Mouse (Mus musculus) adrenal gland, postnatal 25 days (tissue): ENCODE data around the gene Cxxc4. TPM values are rescaled to one million over a fixed set of nuclear protein-coding genes. Genes with fewer than 3 reads are reported as not detected.
"Not testable (repeated sequence)": the region's sequence is repeated elsewhere in the genome, so short reads cannot be mapped to it uniquely, and the experiment has no call there.

ENCODE experiments used
- DNase-seq: peaks from one replicate; pipeline ENCODE4 v3.0.0; 2021; ENCODE audit warnings: mixed read lengths
- long read RNA-seq: library from polyadenylated mRNA; stranded (forward); transcript quantifications from one replicate; pipeline ENCODE4 v2.0.0, GENCODE M21; 2021
- total RNA-seq: library from RNA; stranded (reverse); gene quantifications from 2 replicates; pipeline ENCODE4 v1.2.3, GENCODE M21; 2021

Gene Cxxc4
- 8.2 and 9.7 TPM in 2 replicates for total RNA-seq
- long read RNA-seq, partial matches to known transcripts, result 1 of 3 reads
- long read RNA-seq, other reads (novel, unspliced or antisense), result 2 of 3 reads

DNA sequence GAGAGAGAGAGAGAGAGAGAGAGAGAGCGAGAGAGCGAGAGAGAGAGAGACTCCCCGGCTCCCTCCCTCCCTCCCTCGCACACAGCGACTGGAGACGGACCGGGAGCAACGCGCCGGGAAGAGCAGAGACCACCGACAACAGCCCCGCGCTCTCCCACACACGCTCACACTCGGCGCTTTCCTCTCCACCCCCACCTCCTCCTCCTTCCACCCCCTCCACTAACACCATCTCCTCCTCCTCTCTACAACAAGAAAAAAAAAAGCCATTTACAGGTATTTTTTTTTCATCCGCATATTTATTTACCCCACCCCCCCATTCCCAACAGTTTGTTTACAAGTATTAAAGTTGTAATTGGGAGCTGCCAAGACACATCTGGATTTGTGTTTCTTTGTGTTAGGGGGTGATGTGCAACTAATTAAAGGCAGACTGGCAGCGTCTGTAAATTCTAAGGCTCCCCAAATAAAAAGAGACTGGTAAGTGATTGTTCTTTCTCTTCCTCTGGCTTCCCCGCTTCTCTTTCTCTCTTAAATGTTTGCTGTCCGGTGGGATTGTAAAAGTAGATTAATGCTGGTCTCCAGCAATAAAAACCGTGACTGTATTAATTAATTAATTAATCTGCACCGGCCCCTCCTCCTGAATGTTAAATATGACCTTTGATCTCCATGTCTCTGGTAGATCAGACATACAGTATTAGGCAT lies at the start of gene Cxxc4:
TSS of gene Cxxc4 (plus strand) at position 71 of the 699 bp plus-strand sequence.
- no peak for DNase-seq

DNA sequence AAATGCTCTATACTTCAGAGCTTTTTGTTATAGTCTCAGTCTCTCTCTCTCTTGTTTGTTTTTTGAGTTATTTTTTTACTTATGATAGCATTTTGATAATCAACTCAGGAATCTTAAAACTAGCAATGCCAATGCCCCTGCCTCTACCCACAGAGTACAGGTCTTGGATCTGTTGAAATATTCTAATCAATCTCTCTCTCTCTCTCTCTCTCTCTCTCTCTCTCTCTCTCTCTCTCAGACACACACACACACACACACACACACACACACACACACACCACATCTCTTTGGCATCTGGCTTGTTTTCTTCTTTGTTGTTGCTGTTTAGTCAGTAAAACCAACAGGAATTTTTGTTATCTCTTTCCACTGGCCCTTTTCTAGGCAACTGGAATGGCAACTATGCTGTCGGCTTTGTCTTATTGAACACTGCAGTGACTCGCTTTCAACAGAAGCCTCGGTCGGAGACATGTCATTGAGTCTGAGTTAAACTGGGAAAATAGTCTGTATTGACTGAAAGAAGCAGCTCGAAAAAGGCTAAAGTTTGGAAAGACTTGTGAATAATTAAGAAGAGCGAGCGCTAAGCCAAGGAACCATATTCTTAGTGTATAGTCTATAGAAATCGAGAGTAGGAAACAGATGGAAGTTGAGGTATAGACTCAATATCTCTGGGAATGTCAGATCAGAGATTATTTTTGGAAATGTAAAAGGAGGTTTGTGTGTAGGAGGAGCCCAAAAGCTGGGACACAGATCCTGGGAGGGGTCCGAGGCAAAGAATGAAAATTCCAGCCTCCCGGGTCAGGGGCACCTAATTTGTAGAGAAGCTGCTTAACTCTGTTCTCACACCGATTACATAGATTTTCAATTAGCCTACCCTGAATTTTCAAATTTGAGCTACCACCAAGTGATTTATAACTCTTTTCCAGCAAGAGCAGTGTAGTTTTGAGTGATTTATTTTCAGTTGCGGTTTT lies 47.0 kb upstream of the Cxxc4 start:
- no peak for DNase-seq

DNA sequence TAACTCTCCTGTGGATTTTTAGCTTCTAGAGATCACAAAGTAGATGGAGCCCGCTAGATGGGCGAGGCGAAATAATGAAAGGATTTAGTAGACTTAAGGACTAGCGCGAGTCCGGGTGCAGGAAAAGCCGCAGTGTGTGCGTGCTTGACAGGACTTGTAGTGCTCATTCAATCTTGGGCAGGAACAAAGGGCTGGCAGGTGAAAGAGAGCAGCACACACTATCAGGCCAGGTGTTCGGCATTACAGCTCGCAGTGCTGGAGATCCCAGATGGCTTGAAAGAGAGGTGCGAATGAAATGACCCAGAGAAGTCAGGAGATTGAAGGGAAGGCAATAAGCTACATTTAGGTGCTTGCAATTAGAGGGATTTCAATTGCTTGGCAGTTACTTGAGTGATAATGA lies 46.2 kb upstream of the Cxxc4 start:
- peak; percentile 2 for DNase-seq

DNA sequence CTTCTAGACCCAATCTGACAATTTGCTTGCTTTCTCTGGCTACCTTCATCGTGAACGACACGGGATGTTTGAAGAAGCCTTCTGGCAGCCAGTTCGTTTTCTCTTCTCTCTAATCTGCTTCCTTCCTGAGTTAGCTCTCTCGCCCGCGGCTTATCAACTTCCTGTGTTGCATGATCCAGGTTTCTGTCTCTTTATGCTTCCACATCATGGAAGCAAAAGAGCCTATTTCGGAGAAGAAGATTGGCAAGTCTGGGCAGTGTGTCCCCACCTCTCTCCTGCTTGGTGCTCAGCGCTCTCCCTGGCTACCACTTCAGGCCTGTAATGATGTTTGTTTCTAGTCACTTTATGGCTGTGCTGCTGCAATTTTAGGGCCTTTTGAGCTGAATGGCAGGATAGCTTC lies 36.4 kb upstream of the Cxxc4 start:
- DNase-seq, result no peak

DNA sequence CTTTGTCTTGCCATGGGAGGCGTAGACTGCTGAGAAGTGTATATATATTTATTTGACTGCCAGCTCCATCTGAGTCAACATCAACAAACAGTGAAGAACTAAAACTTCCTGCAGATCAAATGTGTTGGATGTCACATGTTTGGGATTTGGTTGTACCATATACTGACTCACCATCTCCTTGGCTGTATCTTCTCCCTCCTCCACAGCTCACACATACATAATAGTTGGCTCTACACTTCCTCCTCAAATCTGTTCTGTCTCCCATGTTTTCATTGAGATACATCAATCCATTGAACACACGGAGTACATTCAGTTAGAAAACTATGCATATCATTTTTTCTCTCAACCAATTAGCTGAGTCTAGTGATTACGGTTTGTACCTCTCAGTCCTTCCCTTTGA lies 29.7 kb upstream of the Cxxc4 start:
- DNase-seq, result no peak

DNA sequence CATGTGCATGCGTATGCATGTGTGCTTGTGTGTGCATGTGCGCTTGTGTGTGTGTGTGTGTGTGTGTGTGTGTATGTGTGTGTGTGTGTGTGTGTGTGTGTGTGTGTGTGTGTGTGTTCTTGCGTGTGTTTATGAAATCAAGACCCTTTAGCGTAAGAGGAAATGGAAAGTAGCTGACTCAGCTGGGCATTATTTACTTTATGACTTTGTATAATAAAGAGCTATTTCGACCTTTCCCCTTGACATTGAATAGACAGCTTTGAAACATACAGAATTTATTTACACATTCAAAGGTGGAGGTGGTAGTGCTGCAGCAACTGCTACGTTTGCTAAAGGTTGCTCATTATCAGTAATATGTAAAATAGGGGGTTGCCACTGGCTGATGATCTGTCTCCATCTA lies 25.3 kb upstream of the Cxxc4 start:
- no peak for DNase-seq

DNA sequence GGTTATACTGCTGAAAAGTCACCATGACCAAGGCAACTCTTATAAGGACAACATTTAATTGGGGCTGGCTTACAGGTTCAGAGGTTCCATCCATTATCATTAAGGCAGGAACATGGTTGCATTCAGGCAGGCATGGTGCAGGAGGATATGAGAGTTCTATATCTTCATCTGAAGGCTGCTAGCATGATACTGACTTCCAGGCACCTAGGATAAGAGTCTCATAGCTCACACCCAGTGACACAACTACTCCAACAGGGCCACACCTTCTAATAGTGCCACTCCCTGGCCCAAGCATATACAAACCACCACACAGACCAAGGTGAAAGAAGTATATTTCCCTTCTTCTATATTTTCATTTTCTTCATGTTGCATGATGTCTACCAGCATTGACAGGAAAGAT lies 16.4 kb upstream of the Cxxc4 start:
- DNase-seq, result not testable (repeated sequence)

DNA sequence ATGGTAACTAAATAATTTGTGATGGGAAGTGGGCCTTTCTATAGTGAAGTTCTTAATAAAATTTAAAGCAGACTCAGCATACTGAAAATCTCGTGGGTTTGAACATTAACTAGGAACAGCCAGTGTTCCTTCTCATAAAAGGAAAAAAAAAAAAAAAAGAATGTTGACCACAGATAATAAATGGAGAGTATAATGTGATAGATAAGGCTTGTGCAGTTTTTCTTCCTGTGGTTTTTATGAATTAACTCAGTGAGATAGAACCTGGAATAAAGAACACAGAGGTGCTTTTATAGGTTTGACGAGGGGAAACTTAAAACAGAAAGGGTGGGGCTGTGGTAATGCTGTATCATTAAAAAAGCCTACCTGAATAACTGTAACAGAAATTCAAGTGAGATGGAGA lies 15.3 kb upstream of the Cxxc4 start:
- no peak for DNase-seq

DNA sequence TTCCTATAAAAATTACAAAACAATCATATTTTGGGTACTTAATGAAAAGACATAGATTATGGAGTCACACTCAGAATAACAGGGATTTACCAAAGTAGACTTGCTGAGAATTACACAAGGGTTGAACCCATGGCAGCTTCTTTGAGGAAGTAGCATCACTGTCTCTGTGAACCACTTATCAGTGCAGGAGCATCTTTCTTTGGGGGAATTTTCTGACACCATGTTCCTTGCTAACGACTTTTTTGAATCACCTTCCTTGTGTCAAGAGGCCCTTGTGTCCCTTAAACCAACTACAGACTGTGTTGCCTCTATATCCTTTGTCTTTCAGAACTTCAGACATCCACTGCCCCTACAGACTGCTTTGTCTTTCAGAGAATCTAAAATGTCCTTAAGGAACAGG lies 13.7 kb upstream of the Cxxc4 start:
- DNase-seq, result no peak

DNA sequence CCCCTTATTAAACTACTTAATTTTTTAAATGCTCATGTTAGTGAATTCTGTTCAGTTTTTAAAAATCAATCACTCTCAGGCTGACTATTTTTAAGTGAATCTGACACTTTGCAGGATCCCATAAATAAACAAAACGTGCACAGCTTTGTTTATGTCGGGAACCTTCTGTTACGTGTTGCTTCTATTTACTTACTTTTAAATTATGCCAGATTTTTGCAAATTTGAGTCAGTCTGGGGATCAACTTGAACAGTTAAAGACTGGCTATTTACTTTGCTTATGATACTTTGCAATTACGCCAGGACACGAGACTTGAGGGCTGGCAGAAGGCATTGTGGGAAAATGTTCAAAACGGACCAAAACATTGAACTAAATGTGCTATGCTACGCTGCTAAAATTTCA lies 12.3 kb upstream of the Cxxc4 start:
- no peak for DNase-seq

DNA sequence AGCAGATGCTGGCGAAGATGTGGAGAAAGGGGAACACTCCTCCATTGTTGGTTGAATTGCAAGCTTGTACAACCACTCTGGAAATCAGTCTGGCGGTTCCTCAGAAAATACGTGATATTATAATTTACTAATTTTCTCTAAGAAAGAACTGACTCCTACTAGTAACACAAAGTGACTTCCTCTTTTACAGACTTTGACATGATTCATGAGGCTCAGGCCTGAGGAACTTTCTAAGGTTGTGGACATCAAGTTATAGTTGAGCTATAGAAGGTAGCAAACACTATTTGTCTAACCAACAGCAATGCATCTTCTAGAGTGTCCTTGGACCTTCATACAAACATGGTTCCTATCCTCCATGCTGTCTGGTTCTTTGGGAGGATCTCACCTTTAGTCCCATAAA lies 10.4 kb upstream of the Cxxc4 start:
- DNase-seq, result no peak

DNA sequence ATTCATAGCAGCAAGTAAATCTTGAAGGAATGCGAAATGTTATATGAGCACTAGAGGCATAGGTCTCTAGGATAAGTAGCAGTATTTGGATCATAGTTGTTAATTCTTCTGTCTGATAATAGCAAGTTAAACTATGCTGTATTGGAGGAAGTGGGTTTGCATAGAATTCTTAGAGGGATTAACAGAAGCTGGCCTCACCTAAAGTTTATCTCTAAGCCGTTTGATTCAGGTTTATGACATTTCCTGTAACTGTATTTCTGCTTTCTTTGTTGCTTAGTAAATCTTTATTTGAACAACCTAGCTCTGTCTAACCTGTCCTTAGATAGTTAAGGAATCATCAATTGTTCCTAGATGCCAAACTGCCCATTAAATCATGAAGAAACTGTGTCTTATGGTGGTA lies 3.5 kb upstream of the Cxxc4 start:
- no peak for DNase-seq

DNA sequence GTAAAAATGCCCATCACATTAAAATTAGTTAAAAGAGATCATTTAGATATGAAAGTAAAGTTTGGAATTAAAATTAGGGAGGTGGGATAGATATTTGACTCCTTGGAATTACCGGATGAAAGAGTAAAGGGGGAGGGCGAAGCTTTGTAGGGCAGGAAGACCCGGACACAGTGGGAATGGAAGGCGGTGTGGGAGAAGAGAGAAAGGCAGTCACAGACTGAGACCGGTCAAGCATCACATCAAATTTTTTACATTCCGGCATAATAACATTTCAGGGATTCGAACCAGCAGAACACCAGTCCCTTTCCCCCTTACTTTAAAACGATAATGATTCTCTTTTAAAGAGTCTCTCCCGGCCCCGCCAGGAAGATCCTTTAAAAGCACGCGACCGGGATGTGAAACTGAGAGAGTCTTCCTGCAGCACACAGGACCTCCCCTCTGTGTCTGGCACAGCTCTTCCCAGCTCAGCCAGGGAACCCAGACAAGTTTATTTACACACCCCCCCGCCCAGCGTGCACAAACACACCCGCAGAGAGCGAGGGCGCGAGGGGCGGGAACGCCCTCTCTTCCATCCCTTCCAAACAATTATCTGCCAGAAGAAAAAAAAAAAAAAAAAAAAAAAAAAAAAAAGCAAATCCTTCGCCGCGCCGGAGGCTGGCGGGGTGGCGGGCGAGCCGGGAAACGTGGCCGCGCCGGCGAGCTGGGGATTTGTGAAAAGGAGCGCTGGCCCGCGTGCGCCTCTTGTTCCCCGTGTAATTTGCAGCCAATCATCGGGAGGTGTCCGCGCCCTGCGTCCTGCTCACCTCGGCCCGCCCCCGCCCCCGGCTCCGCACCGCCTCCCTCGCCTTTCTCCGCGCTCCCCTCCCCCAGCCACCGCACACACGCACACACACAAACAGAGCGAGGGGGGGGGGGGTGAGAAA lies 532 bp upstream of the Cxxc4 start:
- DNase-seq, result peak; percentile 81

DNA sequence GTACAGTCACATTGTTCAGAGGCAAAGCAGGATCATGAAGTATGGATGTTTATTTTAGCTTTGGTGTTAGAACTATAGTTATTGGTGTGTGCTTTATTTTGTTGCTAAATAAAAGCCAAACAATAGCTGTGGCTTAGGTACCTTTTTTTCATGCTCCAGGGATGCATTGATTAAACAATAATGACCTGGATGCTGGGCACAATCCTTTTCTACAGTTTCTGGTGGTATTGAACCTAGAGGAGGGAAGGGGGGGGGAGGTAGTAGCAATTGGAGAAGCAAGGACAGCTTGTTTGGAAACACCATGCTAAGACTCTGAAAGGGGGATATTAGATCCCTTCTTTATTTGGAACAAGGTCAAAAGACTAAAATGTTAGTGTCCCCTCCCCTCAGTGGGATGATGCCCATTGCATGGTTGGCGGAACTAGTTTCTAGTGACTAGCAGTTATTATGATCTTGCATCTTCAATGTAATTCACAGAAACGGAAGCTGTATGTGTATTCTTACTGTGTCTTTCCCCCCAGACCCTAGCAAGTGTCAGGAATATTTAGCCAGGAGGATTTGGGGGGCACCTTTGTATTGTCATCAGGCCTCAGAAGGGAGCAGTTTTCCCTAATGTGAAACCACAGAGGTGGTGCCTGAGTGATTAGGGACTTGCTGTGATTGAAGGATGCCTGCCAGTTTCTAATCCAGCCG lies 975 bp downstream of the Cxxc4 start:
- DNase-seq, result no peak

DNA sequence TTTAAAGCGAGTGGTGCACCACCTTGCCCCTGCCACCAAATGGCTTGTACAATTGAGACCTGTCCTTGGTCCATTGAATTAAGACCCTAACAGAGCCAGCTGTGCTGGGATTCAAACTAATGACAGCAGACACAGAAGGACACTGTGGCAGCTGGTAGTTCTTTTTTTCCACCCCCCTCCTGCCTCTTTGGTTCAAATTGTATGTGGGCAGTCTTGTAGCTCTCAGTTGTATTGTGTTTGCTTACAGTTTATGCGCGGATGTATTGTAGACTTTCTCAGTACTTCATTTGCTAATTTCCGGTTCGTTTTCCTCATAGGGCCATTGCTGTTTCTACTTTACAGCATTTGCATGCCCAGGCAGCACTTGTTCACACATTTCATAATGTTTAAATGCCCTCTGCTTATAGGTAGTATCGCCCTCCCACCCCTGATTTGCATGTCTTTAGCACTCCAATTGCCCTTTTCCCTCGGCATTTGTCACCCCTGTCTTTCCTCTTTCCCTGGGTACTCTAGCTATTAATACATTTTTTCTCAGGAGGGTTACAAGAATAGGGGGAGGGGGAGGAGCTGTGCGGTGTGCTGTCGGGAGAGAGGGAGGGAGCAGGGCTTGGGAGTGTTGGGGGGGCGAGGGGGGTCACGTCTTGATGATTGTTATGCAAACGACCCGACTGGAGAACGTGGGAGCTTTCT lies 2.5 kb downstream of the Cxxc4 start:
- peak; percentile 7 for DNase-seq

DNA sequence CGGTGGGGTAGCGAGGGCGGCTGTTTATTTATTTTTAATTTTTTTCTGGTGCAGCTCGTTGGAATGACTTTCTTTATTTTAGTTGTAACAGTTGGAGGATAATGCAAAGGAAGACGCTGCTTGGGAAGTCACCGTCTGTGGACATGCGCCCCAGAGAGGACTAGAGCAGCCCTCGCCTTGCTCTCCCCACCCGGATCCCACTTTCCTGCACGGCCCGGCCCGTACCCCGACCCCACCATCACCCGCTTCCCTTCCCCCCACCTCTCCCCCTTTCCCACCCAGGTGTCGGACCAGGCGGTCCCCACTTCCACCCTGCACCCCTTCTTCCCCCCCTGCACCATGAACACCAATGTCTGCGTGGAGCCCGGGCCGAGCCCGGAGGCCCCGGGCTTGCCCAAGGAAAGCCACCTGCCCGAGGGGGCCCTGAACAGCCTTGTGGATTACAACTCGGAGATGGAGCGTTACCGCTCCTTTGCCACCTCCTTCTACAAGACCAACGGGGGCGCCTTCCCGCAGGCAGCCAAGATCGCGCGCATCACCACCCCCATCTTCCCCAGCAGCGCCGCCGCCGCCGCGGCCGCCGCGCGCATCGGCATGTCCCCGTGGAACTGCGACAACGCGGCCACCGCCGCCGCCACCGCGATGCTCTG lies 3.2 kb downstream of the Cxxc4 start:
- DNase-seq, result peak; percentile 66

DNA sequence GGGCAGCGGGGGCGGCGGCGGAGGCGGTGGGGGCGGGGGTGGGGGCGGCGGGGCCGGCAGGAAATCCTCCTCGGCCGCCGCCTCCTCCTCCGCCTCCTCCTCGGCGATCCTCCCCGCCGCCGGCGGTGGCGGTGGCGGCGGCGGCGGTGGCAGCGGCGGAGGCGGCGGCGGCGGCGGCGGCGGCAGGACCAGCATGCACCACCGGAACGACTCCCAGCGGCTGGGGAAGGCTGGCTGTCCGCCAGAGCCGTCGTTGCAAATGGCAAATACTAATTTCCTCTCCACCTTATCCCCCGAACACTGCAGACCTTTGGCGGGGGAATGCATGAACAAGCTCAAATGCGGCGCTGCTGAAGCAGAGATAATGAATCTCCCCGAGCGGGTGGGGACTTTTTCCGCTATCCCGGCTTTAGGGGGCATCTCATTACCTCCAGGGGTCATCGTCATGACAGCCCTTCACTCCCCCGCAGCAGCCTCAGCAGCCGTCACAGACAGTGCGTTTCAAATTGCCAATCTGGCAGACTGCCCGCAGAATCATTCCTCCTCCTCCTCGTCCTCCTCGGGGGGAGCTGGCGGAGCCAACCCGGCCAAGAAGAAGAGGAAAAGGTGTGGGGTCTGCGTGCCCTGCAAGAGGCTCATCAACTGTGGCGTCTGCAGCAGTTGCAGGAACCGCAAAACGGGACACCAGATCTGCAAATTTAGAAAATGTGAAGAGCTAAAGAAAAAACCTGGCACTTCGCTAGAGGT lies 3.9 kb downstream of the Cxxc4 start:
- DNase-seq, result peak; percentile 84

DNA sequence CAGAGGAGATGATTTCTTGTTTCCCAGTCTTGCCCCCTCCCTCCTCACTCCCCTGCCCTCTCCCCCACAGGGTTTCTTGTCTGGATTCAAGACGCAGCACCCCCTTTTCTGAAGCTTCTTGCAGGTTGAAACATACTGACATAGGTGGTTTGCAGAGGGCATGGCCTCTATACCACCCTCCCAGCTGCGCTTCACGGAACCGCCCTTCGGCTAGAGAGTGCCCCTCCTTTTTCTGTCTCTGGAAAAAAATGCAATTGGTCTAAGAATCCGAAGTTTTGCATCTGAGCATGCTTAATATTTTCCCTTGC lies 4.4 kb downstream of the Cxxc4 start:
- peak; percentile 10 for DNase-seq

DNA sequence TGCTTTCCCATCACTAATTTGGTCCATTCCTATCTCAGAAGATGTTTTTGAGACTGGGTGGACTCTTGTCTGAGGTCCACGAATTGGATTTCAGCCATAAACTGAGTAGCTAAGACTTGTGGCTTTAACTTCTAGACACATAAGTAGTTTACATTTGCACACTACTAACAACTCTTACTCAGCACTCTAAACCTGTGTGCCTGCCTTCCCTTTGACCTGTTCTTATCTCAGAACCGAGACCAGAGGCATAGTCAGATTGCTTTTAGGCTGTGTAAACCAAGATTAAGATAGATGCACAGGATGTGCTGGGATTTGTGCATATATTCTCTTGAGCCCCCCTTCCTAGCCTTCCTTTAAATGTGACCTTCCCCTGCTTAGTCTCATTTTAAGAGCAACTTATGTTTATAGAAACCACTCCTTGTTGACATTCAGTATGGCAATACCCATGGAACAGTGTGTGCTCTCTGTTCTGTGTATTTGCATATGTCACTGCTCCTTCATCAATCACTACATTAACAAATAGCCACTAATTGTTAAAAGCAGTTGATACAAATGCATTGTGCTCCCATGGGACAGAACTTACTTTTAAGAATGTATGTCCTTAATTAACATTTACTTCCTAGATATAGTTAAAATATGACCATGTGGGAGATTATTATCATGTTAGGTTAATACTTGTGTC lies 7.0 kb downstream of the Cxxc4 start:
- no peak for DNase-seq
